Mouse (Mus musculus): Measurements from ENCODE around the gene Cxcl10. TPM values are rescaled to one million over a fixed set of nuclear protein-coding genes. Genes with fewer than 3 reads are reported as not detected.

Gene Cxcl10
- polyA plus RNA-seq, 1 experiment from 2014 or later = 3.5 TPM

DNA sequence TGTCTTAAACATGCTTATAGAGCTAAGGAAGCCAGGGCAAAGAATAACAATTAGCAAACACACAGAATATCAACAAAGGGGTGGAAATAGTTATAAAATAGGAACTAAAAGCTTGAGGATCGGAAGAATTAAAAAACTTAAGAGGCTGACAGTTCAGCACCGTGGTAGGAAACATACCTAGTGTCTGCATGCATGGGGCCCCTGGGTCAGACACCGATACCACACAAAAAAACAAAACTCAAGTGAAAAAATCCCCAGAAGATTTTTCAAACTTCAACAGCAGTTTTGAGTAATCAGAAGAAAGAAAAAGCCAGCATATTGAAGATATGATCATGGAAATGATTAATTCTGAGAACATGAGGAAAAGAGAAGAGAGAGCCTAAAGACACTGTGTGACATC, 11.9 kb downstream of the Cxcl10 start:
- no peak overlapping the region for H3K27ac ChIP-seq
- H3K36me3 ChIP-seq = no peaks in the 10 kb centered on the region
- no peak for ATAC-seq (ENCODE audit: borderline replicate concordance, extremely low read depth, low FRiP score, low TSS enrichment)
- no peak overlapping the region for H3K9ac ChIP-seq
- H3K27me3 ChIP-seq = no peaks in the 10 kb centered on the region
- peaks cover 5% of the 10 kb centered on the region for H3K4me1 ChIP-seq
- H3K9me3 ChIP-seq = no peaks in the 10 kb centered on the region
- no peak overlapping the region for H3K4me2 ChIP-seq
- H3K4me3 ChIP-seq = no peak overlapping the region
- WGBS = 73% methylated on average over 3 of the region's 3 CpGs

DNA sequence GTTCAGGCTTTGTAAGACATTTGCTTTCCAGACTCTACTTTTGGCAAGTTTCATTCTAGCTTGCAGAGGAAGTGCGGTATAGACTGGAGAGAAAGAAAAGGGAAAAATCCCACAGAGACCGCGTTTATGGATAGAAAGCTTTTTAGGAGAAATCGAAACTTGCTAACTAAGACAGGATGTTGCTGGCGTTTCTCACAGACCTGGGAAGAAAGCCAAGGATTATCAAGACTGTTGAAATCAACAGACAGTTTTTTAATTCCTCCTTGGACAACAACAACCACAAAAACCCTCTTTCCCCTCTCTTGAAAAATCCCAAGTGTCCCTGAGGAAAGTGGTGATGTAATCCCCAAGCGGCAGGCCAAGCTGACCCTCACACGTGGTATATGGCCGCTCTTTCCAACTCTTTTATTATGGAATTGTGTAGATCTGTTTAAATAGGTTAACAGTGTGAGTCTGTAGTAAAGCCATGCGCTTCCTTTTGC, 16.3 kb downstream of the Cxcl10 start:
- ATAC-seq (ENCODE audit: borderline replicate concordance, extremely low read depth, low FRiP score, low TSS enrichment) = peak; percentile 82; the same call in 1 of the 2 replicates
- no peaks in the 10 kb centered on the region for H3K36me3 ChIP-seq
- no peaks in the 10 kb centered on the region for H3K27me3 ChIP-seq
- peak overlapping the region; percentile 90 for H3K27ac ChIP-seq
- H3K9me3 ChIP-seq = no peaks in the 10 kb centered on the region
- H3K4me1 ChIP-seq = peaks cover 8% of the 10 kb centered on the region
- H3K9ac ChIP-seq = no peak overlapping the region
- H3K4me2 ChIP-seq = peak overlapping the region; percentile 38
- peak overlapping the region; percentile 6; the same call in 1 of the 2 replicates for H3K4me3 ChIP-seq
- 34% methylated on average over 9 of the region's 9 CpGs for WGBS

DNA sequence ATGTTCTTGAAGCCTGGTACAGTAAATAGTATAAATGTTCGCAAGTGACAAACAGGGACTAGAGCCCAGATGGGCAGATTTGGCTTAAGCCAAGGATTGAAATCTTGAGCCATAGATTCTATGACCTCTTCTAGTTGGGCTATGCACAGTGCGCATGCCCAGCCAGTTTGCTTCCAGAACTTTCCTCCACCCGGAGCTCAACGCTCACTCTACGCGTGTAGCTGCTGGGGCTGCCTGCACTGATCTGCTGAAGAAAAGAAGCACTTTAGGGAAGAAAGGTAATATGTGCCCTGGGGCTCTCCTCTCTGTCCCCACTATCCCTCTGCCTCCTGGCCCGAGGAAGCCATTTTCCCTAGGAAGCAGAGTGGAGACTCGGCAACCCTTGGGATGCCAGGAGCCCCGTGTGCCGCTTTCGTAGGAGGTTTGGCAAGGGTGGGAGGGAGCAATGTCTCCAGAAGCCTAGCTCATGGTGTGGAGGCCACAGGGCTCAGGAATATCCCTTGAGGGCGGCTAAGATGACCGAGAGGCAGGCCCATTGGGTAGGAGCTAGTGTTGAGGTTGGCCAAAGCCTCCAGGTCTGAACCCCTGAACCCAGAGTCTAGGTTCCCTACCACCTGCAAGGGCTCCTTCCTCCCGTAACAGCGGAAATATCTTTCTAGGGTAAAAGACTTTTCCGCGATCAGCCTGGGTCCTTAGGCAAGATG, 16.9 kb downstream of the Cxcl10 start, which contains the start of gene Art3:
Gene Art3, plus strand, starts transcription at position 193 of the 704 bp plus-strand sequence.
- H3K4me3 ChIP-seq = peak within 1 kb of the TSS; percentile 6; the same call in 1 of the 2 replicates
- 0 out of 2 replicates have a peak, but pooled peaks have one; percentile 32 for ATAC-seq (ENCODE audit: borderline replicate concordance, extremely low read depth, low FRiP score, low TSS enrichment)

DNA sequence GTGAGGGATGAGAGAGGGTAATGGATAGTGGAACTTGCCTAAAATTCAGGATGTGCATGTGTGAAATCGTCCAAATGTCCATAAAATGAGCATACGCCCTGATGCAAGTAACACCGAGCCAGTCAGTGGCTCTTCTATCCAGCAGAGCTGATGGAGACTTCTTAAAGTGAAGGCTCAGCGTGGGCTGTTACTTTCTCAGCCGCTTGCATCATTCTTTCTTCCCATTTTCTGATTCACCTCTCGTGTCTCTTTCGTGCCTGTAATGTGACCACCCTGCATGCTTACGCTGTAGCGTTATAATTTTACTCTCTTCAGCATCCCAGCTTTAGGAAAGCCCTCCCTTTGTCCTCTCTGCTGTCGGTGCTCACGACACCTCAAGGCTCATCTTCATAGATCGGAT, 17.6 kb downstream of the Cxcl10 start:
- H3K4me2 ChIP-seq = no peak overlapping the region
- H3K27ac ChIP-seq = no peak overlapping the region
- no peaks in the 10 kb centered on the region for H3K36me3 ChIP-seq
- H3K9me3 ChIP-seq = no peaks in the 10 kb centered on the region
- H3K4me1 ChIP-seq = peaks cover 8% of the 10 kb centered on the region
- ATAC-seq (ENCODE audit: borderline replicate concordance, extremely low read depth, low FRiP score, low TSS enrichment) = no peak
- H3K4me3 ChIP-seq = no peak overlapping the region
- WGBS = 87% methylated on average over 12 of the region's 12 CpGs
- H3K27me3 ChIP-seq = no peaks in the 10 kb centered on the region
- no peak overlapping the region for H3K9ac ChIP-seq

More for the DNA sequence above, 16.9 kb downstream of the Cxcl10 start, which contains the start of gene Art3:
- H3K27ac ChIP-seq = peak within 1 kb of the TSS; percentile 90
- H3K9me3 ChIP-seq = no peaks in the 10 kb centered on the region
- no peak within 1 kb of the TSS for H3K9ac ChIP-seq
- H3K27me3 ChIP-seq = no peaks in the 10 kb centered on the region
- peaks cover 8% of the 10 kb centered on the region for H3K4me1 ChIP-seq
- no peaks in the 10 kb centered on the region for H3K36me3 ChIP-seq
- WGBS = 87% methylated on average over 17 of the region's 17 CpGs
- peak within 1 kb of the TSS; percentile 38 for H3K4me2 ChIP-seq

DNA sequence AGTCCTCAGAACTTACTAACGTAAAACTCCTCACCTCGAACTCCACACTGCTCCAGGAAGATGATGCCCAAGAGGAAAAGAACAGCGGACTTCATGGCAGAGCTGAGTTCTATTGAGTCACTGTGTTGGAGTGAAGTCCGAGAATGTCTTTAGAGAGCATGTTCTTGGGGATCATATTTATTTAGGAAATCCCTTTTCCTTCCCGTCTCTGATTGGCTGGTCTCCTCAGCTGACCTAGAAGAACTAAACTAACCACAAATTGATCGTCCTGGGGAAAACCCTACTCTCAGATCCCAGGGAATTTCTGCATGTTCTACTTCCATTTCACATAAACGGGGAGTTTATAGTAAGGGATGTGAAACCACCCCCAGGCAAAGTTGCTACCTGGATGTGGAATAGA, 20.8 kb downstream of the Cxcl10 start, which contains the start of gene Cxcl9:
Gene Cxcl9, minus strand, starts transcription at position 151 of the 400 bp plus-strand sequence.
- 78% methylated on average over 7 of the region's 7 CpGs for WGBS
- Histone ChIP-seq H3K9ac (no peak within 1 kb of the TSS), H3K27me3 (no peaks in the 10 kb centered on the region), H3K4me3 (no peak within 1 kb of the TSS), H3K36me3 (no peaks in the 10 kb centered on the region), H3K4me1 (peaks cover 17% of the 10 kb centered on the region), H3K27ac (no peak within 1 kb of the TSS), H3K9me3 (no peaks in the 10 kb centered on the region), H3K4me2 (no peak within 1 kb of the TSS)
- ATAC-seq (ENCODE audit: borderline replicate concordance, extremely low read depth, low FRiP score, low TSS enrichment) = no peak

DNA sequence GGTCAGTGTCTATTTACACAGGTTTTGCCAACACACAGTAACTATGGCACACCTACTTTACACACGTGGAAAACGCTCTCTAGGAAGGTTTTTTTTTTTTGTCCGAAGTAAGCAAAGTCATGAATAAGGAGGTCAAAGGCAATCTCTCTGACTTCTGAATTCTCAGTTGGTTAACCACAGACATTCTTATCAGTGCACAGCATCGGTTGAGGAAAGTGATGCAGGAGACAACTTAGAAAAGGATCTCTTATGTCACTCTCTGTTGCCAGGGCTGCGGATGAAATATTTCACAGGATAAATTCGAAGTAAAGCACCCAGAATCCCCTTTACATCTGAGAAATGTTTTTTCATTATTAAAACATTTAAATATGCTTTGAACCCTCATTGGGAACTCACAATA, 21.3 kb downstream of the Cxcl10 start:
- Histone ChIP-seq H3K4me3 (no peak overlapping the region), H3K4me1 (peaks cover 19% of the 10 kb centered on the region), H3K36me3 (no peaks in the 10 kb centered on the region), H3K9me3 (no peaks in the 10 kb centered on the region), H3K27ac (no peak overlapping the region), H3K4me2 (no peak overlapping the region), H3K27me3 (no peaks in the 10 kb centered on the region), H3K9ac (no peak overlapping the region)
- 66% methylated on average over 6 of the region's 6 CpGs for WGBS
- no peak for ATAC-seq (ENCODE audit: borderline replicate concordance, extremely low read depth, low FRiP score, low TSS enrichment)

DNA sequence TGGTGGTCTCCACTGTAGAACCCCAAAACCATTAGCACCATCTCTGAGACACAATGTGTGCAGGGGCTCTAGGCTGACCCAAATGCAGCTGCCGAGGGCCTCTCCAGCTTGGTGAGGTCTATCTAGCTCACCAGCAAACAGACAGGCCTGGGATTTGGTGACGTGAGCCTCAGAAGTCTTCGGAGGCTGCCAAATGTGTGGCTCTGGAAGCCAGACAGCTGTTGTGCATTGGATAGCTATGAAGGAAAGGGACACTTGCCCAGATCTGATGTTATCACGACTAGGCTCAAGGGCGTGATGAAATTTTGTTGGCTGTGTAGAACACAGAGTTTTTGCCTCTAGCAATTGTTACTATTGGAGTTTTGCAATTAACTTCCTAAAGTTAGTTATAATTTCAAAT, 25.4 kb downstream of the Cxcl10 start:
- no peak overlapping the region for H3K4me3 ChIP-seq
- peak overlapping the region; percentile 45 for H3K27ac ChIP-seq
- peak; percentile 92 for ATAC-seq (ENCODE audit: borderline replicate concordance, extremely low read depth, low FRiP score, low TSS enrichment)
- no peak overlapping the region for H3K9ac ChIP-seq
- no peaks in the 10 kb centered on the region for H3K27me3 ChIP-seq
- no peak overlapping the region for H3K4me2 ChIP-seq
- WGBS = 44% methylated on average over 5 of the region's 5 CpGs
- H3K9me3 ChIP-seq = no peaks in the 10 kb centered on the region
- H3K4me1 ChIP-seq = peaks cover 12% of the 10 kb centered on the region
- H3K36me3 ChIP-seq = no peaks in the 10 kb centered on the region

DNA sequence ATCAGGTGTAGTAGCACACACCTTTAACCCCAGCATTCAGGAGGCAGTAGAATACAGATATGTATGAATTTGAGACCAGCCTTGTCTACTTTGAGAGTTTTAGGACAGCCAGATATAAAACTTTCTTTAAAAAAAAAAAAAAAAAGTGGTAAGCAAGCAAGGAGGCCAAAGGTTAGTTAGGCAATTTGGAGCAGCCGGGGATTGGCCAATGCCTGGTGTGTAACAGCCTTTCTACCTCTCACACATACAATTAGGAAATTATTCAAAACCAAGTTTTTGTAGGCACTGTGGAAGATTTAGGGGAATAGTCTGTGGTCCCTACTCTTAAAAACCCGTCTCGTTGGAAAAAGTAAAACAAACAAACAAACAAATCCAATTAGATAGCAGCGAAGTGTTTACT, 26.1 kb downstream of the Cxcl10 start:
- Histone ChIP-seq H3K27me3 (no peaks in the 10 kb centered on the region), H3K36me3 (no peaks in the 10 kb centered on the region), H3K9me3 (no peaks in the 10 kb centered on the region), H3K4me3 (no peak overlapping the region), H3K9ac (no peak overlapping the region), H3K4me2 (no peak overlapping the region), H3K4me1 (peaks cover 12% of the 10 kb centered on the region), H3K27ac (peak overlapping the region; percentile 44; the same call in 1 of the 2 replicates)
- WGBS = 58% methylated on average over 4 of the region's 4 CpGs
- no peak for ATAC-seq (ENCODE audit: borderline replicate concordance, extremely low read depth, low FRiP score, low TSS enrichment)

DNA sequence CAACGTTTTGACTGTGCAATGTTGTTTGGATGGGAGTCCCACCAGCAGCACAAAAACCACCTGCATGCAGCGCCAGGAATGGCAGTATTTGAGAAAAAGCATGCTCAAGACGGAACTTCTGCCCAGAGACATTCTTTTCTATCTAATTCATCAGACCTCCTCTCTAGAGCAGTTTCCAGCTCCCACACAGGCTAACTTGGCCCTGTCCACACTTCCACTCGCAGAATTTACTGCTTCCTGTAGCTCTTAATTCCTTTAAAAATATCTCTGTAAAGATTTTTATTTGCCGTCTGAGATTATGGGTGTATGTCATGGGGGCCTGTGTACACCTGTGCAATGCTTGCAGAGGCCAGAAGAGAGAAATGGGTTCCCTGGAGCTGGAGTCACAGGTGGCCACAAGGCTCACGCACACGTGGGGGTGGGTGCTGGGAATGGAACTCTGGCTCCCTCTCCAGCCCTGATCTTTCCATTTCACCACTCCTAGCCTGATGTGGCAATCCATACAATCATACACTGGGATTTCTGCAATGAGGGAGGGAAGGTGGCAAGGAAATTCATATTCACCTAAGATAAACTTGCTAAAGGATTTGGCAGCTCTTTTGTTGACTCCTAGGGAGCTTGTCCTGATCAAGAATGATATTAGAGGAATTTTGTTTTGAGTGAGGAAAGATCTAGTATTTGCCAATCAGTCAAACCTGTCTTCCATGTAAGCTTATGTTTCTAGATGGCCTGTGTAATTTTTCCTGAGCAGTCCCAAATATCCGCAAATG, 26.9 kb downstream of the Cxcl10 start:
- Histone ChIP-seq H3K9me3 (no peaks in the 10 kb centered on the region), H3K9ac (no peak overlapping the region), H3K27ac (no peak overlapping the region), H3K4me1 (peaks cover 12% of the 10 kb centered on the region), H3K36me3 (no peaks in the 10 kb centered on the region), H3K27me3 (no peaks in the 10 kb centered on the region), H3K4me3 (no peak overlapping the region), H3K4me2 (no peak overlapping the region)
- whole genome bisulfite sequencing = 59% methylated on average over 8 of the region's 8 CpGs
- no peak for ATAC-seq (ENCODE audit: borderline replicate concordance, extremely low read depth, low FRiP score, low TSS enrichment)

DNA sequence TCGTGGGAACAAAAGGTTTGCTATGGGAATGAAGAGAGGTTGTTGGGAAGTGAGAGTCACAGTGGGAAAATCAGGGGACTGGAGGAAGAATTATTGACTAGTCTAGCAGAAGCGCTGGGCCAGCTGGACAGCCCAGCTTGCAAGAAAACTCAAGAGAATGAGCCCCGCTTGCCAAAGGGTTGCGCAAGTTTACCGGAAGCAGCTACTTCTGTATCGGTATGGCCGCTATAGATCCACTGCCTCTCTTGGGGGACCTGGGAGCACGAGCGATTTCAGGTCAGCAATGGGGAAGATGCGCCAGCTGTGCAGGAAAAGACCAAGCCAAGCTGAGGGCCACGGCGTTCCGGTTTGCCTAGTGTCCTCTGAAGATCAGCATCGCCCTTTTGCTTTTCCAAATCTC, 30.1 kb downstream of the Cxcl10 start:
- no peak overlapping the region for H3K4me3 ChIP-seq
- H3K4me2 ChIP-seq = no peak overlapping the region
- H3K9ac ChIP-seq = no peak overlapping the region
- no peak for ATAC-seq (ENCODE audit: borderline replicate concordance, extremely low read depth, low FRiP score, low TSS enrichment)
- no peak overlapping the region for H3K27ac ChIP-seq
- H3K9me3 ChIP-seq = no peaks in the 10 kb centered on the region
- H3K27me3 ChIP-seq = no peaks in the 10 kb centered on the region
- no peaks in the 10 kb centered on the region for H3K36me3 ChIP-seq
- H3K4me1 ChIP-seq = peaks cover 3% of the 10 kb centered on the region; the same call in 1 of the 2 replicates
- WGBS = 79% methylated on average over 14 of the region's 14 CpGs

DNA sequence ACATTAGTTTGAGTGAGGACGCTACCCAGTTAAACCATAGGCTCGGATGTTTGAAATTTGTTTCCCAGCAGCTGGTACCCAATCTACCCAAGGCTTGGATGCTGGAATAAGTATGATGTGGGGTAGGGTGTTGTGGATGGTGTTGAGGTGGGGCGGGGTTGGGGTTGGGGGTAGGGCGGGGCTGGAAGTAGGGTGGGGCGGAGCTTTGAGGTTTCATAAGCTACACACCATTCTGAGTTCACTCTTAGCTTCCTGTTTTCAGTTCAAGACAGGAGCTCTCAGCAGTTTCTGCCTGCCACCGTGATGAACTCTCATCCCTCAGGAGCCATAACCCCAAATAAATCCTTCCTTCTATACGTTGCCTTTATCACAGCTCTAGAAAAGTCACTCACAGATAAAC, 30.6 kb downstream of the Cxcl10 start:
- H3K27me3 ChIP-seq = no peaks in the 10 kb centered on the region
- no peak overlapping the region for H3K9ac ChIP-seq
- H3K36me3 ChIP-seq = no peaks in the 10 kb centered on the region
- 74% methylated on average over 7 of the region's 7 CpGs for WGBS
- H3K9me3 ChIP-seq = no peaks in the 10 kb centered on the region
- ATAC-seq (ENCODE audit: borderline replicate concordance, extremely low read depth, low FRiP score, low TSS enrichment) = no peak
- H3K4me3 ChIP-seq = no peak overlapping the region
- H3K4me1 ChIP-seq = 0 out of 2 replicates have a peak, but pooled peaks cover 3% of the 10 kb centered on the region
- no peak overlapping the region for H3K27ac ChIP-seq
- H3K4me2 ChIP-seq = no peak overlapping the region

DNA sequence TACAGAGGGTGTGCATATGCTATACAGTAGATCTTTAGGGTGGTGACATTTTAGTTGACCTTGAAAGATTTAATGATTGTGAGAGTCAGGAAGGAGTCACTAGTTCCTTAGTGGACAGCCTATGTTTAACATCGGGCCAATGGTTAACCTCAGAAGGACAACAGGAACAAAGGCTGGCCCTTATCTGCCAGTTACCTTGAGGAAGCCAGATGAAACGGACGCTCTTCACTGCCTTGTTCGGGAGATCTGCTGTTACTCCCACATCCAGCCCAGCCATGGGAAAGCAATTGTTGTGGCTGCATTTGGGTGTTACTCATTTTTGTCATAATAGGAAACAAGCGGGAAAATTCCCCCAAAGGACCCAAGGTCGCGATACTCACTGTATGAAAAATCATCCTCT, 34.9 kb downstream of the Cxcl10 start:
- ATAC-seq (ENCODE audit: borderline replicate concordance, extremely low read depth, low FRiP score, low TSS enrichment) = no peak
- H3K27ac ChIP-seq = no peak overlapping the region
- no peaks in the 10 kb centered on the region for H3K27me3 ChIP-seq
- H3K9me3 ChIP-seq = no peaks in the 10 kb centered on the region
- WGBS = 50% methylated on average over 7 of the region's 7 CpGs
- H3K4me3 ChIP-seq = no peak overlapping the region
- H3K4me2 ChIP-seq = no peak overlapping the region
- no peaks in the 10 kb centered on the region for H3K36me3 ChIP-seq
- peaks cover 5% of the 10 kb centered on the region; the same call in 1 of the 2 replicates for H3K4me1 ChIP-seq
- no peak overlapping the region for H3K9ac ChIP-seq

Data from lung, embryonic 15.5 days (tissue).